Comparison of ENCODE assay signal across 8 mouse cellular contexts in genomic region chr15:24596242-24596641, GRCm38 (mm10).
DNase-seq lines count a peak whose midpoint lies in the region; ATAC-seq and TF ChIP-seq lines count a peak whose summit lies in the region.

No protein-coding gene starts in this region.

- DNase-seq in cerebellum, adult 18-20 months: peak; percentile 14 to 17
- no peak for DNase-seq in cerebellum, adult 9-10 months
- peak; percentile 28 for DNase-seq in urinary bladder, postnatal 14 days (ENCODE audit: low spot score)
- DNase-seq in urinary bladder, adult 2 months (ENCODE audit: low spot score): no peak
- peak; percentile 82 for DNase-seq in forebrain, postnatal 0 days
- peak; percentile 29 for DNase-seq in layer of hippocampus, adult 9-10 months (ENCODE audit: low spot score)
- DNase-seq in midbrain, embryonic 10.5 days (ENCODE audit: low spot score): peak; percentile 45
- peak; percentile 22 for DNase-seq in telencephalon, adult 2 months (ENCODE audit: low read depth, low spot score)

- no peaks in the 10 kb centered on the region for H3K27me3 ChIP-seq in forebrain, postnatal 0 days (ENCODE audit: insufficient read depth, low read length)
- H3K27me3 ChIP-seq in midbrain, embryonic 10.5 days (ENCODE audit: low read depth, poor library complexity, severe bottlenecking): no peaks in the 10 kb centered on the region

- WGBS in forebrain, postnatal 0 days: 35% methylated on average over 4 of the region's 4 CpGs
- 53% methylated on average over 4 of the region's 4 CpGs for WGBS in midbrain, embryonic 10.5 days

- H3K9me3 ChIP-seq in forebrain, postnatal 0 days (ENCODE audit: low read length): no peaks in the 10 kb centered on the region
- no peaks in the 10 kb centered on the region for H3K9me3 ChIP-seq in midbrain, embryonic 10.5 days (replicated peaks)

- no peak overlapping the region for H3K9ac ChIP-seq in forebrain, postnatal 0 days

- ATAC-seq in forebrain, postnatal 0 days: peak; percentile 91

- no peak overlapping the region for H3K27ac ChIP-seq in forebrain, postnatal 0 days (ENCODE audit: low read depth, low read length)
- no peak overlapping the region for H3K27ac ChIP-seq in midbrain, embryonic 10.5 days (replicated peaks)

- H3K4me3 ChIP-seq in forebrain, postnatal 0 days (ENCODE audit: low read depth, low read length): no peak overlapping the region
- H3K4me3 ChIP-seq in midbrain, embryonic 10.5 days: no peak overlapping the region

- no peaks in the 10 kb centered on the region for H3K4me1 ChIP-seq in forebrain, postnatal 0 days (ENCODE audit: insufficient read depth)
- no peaks in the 10 kb centered on the region for H3K4me1 ChIP-seq in midbrain, embryonic 10.5 days

- no peak overlapping the region for H3K4me2 ChIP-seq in forebrain, postnatal 0 days (ENCODE audit: low read depth)

- peak; percentile 84 for TF ChIP-seq CTCF in forebrain, postnatal 0 days (IDR thresholded peaks at IDR 0.05; ENCODE audit: low read depth)

- no peaks in the 10 kb centered on the region for H3K36me3 ChIP-seq in forebrain, postnatal 0 days (ENCODE audit: insufficient read depth)
- H3K36me3 ChIP-seq in midbrain, embryonic 10.5 days: no peaks in the 10 kb centered on the region

Comparison
In these comparisons a context has a peak if more than half of its experiments do, and no peak if none do; other contexts are left out.
1. DNase-seq: peak in cerebellum, adult 18-20 months (2 of 2), urinary bladder, postnatal 14 days (single experiment), forebrain, postnatal 0 days (single experiment), layer of hippocampus, adult 9-10 months (single experiment), midbrain, embryonic 10.5 days (single experiment) and telencephalon, adult 2 months (single experiment); none in cerebellum, adult 9-10 months (single experiment) and urinary bladder, adult 2 months (single experiment).